Mouse (Mus musculus) heart, postnatal 25 days (tissue): ENCODE measurements around the gene Cdc42bpa. TPM values are rescaled to one million over a fixed set of nuclear protein-coding genes. Genes with fewer than 3 reads are reported as not detected.
"Not testable (repeated sequence)": the region's sequence is repeated elsewhere in the genome, so short reads cannot be mapped to it uniquely, and the experiment has no call there.

Source experiments
- DNase-seq: peaks from one replicate; pipeline ENCODE4 v3.0.0; 2022; ENCODE audit warnings: low spot score
- intact Hi-C: fragments of 180-260 bp; cut with DNase I; formaldehyde crosslinking; loops from one replicate; pipeline ENCODE4 v1.15.1; 2025
- total RNA-seq, 2 experiments: library from RNA; stranded (reverse); gene quantifications; 2 replicates each; pipeline ENCODE4 v1.2.3; 2021

Gene Cdc42bpa
- total RNA-seq, 2 experiments from 2014 or later: 42.2 to 46.9 TPM

GRCm38 (mm10) chr1:180023512-180023911 is 63.2 kb downstream of the Cdc42bpa start:
- intact Hi-C loops: no loop called here
- DNase-seq: no peak

GRCm38 (mm10) chr1:180029863-180030262 is 69.6 kb downstream of the Cdc42bpa start:
- DNase-seq, intact Hi-C loops: not testable (repeated sequence)

GRCm38 (mm10) chr1:180030631-180031365 is 70.5 kb downstream of the Cdc42bpa start:
- intact Hi-C loops: no loop called here

GRCm38 (mm10) chr1:180031705-180032548 is 71.7 kb downstream of the Cdc42bpa start:
- intact Hi-C loops: no loop called here

More at GRCm38 (mm10) chr1:180030631-180031365, 70.5 kb downstream of the Cdc42bpa start:
- DNase-seq: no peak

GRCm38 (mm10) chr1:180037461-180037860 is 77.2 kb downstream of the Cdc42bpa start:
- intact Hi-C loops: no loop called here
- DNase-seq: no peak

More at GRCm38 (mm10) chr1:180031705-180032548, 71.7 kb downstream of the Cdc42bpa start:
- DNase-seq: no peak

- intact Hi-C loops: no loop called here
- DNase-seq: no peak
Measured at GRCm38 (mm10) chr1:180044160-180044559, 83.9 kb downstream of the Cdc42bpa start.

GRCm38 (mm10) chr1:180045172-180045571 is 84.9 kb downstream of the Cdc42bpa start:
- intact Hi-C loops: no loop called here
- DNase-seq: no peak

GRCm38 (mm10) chr1:180089176-180089575 is 128.9 kb downstream of the Cdc42bpa start:
- DNase-seq: no peak
- intact Hi-C loops: no loop called here

- intact Hi-C loops: no loop called here
- DNase-seq: no peak
Measured at GRCm38 (mm10) chr1:180098426-180098825, 138.2 kb downstream of the Cdc42bpa start.

GRCm38 (mm10) chr1:180104567-180104966 is 144.3 kb downstream of the Cdc42bpa start:
- intact Hi-C loops: no loop called here
- no peak for DNase-seq

- DNase-seq: no peak
- intact Hi-C loops: no loop called here
Measured at GRCm38 (mm10) chr1:180109050-180109449, 148.8 kb downstream of the Cdc42bpa start.

- no peak for DNase-seq
- intact Hi-C loops: loop anchor here (5.0 kb wide), 2 partner anchors 109 to 259 kb away; no protein-coding TSS in a partner anchor
Measured at GRCm38 (mm10) chr1:180116525-180116924, 156.3 kb downstream of the Cdc42bpa start.

- DNase-seq: no peak
- intact Hi-C loops: loop anchor here (5.0 kb wide), 2 partner anchors 111 to 261 kb away; no protein-coding TSS in a partner anchor
Measured at GRCm38 (mm10) chr1:180118233-180118632, 158.0 kb downstream of the Cdc42bpa start.

GRCm38 (mm10) chr1:180128077-180128792 is 168.0 kb downstream of the Cdc42bpa start:
- intact Hi-C loops: no loop called here
- no peak for DNase-seq

GRCm38 (mm10) chr1:180131402-180131801 is 171.1 kb downstream of the Cdc42bpa start:
- no peak for DNase-seq
- intact Hi-C loops: no loop called here

- intact Hi-C loops: no loop called here
- no peak for DNase-seq
Measured at GRCm38 (mm10) chr1:180132187-180132586, 171.9 kb downstream of the Cdc42bpa start.

GRCm38 (mm10) chr1:180139158-180139557 is 178.9 kb downstream of the Cdc42bpa start:
- intact Hi-C loops: no loop called here

GRCm38 (mm10) chr1:180140970-180141369 is 180.7 kb downstream of the Cdc42bpa start:
- no peak for DNase-seq
- intact Hi-C loops: loop anchor here (10.0 kb wide), 1 partner anchor 286 kb away; no protein-coding TSS in a partner anchor

More at GRCm38 (mm10) chr1:180139158-180139557, 178.9 kb downstream of the Cdc42bpa start:
- DNase-seq: no peak

- no peak for DNase-seq
- intact Hi-C loops: loop anchor here (10.0 kb wide), 1 partner anchor 293 kb away; no protein-coding TSS in a partner anchor
Measured at GRCm38 (mm10) chr1:180148036-180148435, 187.8 kb downstream of the Cdc42bpa start.

- intact Hi-C loops: loop anchor here (10.0 kb wide), 1 partner anchor 294 kb away; no protein-coding TSS in a partner anchor
- DNase-seq: no peak
Measured at GRCm38 (mm10) chr1:180148563-180148962, 188.3 kb downstream of the Cdc42bpa start.
